Mouse (Mus musculus) thymus, postnatal 0 days (tissue): Measurements from ENCODE around the gene Sgpp1. TPM values are rescaled to one million over a fixed set of nuclear protein-coding genes. Genes with fewer than 3 reads are reported as not detected.
"Not testable (repeated sequence)": the region's sequence is repeated elsewhere in the genome, so short reads cannot be mapped to it uniquely, and the experiment has no call there.

Source experiments
- DNase-seq: peaks from one replicate; pipeline ENCODE4 v3.0.0-alpha.2; 2015; ENCODE audit warnings: low spot score
- polyA plus RNA-seq: library from polyadenylated mRNA; unstranded; fragments of >200 nt; fragmentation: Nextera tagmentation; extraction: Ambion mirVana; gene quantifications from 2 replicates; pipeline ENCODE4 v1.2.1, GENCODE M21; 2015

Gene Sgpp1
- polyA plus RNA-seq, 1 experiment from 2014 or later = 33.5 TPM

DNA sequence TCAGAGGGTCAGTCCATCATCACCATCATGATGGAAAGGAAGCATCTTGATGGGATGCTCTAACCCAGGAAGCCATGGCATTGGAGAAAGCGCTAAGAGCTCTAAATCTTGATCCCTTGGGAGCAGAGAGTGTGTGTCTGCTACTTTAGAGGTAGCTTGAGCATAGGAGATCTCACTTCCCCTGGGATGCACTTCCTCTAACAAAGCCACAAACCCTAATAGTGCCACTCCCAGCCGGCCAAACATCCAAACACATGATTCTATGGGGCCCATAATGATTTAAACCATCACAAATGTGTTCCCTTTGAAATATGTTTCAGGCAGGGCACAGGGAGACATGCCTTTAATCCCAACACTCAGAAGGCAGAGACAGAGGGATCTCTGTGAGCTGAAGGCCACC lies 46.5 kb downstream of the Sgpp1 start:
- no peak for DNase-seq

DNA sequence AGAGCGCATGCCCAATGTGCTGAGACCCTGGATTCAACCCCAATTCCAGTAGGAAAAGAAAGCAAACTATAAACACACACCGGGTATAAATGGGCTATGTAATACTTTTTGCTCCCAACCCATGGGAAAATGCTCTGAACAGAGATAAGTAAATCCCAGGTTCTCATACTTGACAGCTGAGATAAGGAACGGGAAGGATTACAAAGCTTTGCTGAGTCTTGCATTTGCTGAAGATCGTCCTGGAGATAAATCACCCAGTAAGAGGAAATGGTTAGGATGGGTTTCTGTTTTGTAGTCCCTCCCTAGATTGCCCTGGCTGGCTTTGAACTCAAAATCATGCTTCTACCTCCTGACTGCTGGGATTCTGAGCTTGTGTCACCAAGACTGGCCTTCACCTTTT lies 48.2 kb downstream of the Sgpp1 start:
- no peak for DNase-seq

DNA sequence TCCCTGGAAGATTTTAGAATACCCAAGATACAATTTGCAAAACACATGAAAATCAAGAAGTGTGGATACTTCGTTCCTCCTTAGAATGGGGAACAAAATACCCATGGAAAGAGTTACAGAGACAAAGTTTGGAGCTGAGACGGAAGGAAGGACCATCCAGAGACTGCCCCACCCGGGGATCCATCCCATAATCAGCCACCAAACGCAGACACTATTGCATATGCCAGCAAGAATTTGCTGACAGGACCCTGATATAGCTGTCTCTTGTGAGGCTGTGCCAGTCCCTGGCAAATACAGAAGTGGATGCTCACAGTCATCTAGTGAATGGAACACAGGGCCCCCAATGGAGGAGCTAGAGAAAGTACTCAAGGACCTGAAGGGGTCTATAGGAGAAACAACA lies 51.5 kb downstream of the Sgpp1 start:
- DNase-seq = not testable (repeated sequence)

DNA sequence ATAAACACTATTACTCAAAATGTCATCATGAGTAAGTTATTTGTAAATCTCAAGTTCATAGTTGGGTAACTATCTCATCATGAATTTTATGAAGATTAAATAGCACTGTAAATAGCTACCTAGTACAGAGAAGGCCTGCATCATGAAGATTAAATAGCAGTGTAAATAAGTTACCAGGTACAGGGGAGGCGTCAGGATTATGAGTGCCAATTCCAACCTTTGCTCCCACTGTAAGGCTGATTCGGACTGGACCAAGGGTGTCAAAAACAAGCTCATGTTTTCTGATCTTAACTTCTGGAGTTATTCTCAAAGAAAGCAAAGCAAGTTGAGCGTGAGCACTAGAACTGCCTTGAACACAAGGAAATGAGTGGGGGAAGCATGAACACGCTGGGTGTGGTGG lies 51.9 kb downstream of the Sgpp1 start:
- DNase-seq = no peak

DNA sequence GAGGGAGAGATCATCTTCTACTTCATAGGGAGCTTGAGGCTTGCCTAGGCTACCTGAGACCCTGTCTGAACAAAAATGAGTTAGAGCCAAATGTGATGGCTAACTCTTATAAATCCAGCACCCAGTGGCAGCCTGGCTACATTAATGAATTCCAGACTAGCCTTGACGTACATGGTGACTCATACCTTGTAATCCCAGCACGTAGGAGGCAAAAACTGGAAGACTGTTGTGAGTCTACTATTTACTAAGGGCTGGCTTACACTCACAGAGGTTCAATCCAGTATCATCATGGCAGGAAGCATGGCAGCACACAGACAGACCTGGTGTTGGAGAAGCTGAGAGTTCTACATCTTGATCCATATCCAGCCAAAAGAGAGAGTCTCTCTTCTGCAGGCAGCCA lies 52.7 kb downstream of the Sgpp1 start:
- DNase-seq = no peak

DNA sequence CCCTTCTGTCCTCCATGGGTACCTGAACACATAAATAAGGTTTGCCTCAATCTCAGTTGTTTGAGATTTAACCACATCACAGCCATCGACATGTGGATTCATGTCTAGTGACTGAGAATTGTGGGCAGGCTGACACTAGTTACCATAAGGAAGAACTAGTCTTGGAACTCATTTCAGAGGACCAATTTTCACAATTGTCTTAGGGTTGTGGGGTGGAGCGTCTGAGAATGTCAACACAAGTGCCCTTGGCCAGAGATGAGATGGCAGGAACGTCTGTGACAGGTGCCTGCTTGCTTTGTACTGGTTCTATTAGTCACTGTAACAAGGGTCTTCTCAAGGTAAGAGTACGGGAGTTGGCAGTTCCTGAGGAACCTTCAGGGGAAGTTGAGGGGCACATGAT lies 54.4 kb downstream of the Sgpp1 start:
- DNase-seq = no peak

DNA sequence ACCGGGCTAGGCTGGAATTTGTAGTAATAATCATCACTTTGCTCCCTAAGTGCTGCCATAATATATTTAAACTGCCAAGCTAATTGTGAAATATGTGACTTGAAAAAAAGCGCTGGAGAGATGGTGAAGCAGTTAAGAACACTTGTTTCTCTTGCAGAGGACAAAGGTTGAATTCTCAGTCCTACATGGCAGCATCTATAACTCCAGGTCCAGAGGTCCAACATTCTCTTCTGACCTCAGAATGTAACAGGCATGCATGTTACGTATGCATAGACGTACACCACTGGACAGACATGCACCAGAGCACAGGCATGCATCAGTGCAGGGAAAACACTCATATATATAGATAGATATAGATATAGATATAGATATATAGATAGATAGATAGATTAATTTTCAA lies 57.1 kb downstream of the Sgpp1 start:
- DNase-seq = no peak

DNA sequence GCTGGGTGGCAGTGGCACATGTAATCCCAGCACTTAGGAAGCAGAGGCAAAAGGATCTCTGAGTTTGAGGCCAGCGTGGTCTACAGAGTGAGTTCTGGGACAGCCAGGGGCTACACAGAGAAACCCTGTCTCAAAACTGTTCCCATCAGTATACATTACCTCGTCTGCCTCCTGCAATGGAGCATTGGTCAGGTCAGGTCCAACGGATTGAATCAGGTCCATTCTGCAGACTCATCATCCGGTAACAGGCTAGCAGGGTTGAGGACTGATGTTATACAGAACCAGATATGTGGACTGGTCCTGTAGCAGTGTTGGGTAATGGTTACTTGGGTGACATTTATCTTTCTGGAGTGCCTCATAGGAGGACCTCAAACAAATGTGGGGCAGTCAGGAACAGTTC lies 62.9 kb downstream of the Sgpp1 start:
- no peak for DNase-seq

DNA sequence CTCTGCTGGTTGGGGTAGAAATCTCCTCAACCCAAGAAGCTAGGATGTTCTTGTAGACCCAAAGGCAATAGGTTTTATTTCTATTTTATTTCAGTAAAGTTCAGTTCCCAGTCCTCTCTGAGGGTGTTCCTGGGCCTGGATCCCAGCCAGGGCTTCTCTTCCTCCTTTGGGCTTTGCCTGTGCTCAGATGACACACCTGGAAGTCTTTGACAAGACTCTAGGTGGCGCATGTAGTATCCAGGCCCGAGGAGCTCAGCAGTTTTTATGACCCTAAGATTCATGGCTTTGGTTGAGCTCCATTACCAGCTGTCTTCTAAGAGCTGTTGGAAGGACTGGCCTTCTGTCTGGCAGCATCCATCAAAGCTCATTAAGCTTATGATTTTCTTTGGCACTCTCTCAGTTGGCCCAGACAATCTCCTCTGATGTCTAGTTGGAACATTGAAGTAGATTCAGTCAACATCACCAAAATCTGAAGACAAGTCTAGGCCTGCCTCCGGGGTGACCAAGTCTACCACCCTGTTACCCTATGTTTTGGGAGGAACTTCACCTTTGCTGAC lies 63.7 kb downstream of the Sgpp1 start:
- no peak for DNase-seq

DNA sequence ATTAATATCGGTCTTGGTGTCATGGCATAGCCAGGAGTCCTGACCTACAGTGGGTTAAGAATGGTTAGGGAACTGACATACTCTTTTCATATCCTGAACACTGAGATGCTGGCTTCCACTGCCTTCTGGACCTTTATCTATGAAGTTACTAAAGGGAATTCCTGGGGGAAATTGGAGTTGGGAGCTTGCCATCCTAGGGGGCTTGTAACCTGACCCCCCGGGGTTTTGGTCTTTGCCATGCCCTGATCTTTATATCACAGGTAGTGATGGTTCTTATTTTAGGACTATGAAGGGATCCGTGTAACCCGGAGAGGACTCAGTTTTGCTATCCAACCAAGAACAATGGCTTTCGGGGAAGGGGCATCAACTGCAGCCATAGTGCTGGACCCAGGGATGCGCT lies 64.9 kb downstream of the Sgpp1 start:
- DNase-seq = no peak

DNA sequence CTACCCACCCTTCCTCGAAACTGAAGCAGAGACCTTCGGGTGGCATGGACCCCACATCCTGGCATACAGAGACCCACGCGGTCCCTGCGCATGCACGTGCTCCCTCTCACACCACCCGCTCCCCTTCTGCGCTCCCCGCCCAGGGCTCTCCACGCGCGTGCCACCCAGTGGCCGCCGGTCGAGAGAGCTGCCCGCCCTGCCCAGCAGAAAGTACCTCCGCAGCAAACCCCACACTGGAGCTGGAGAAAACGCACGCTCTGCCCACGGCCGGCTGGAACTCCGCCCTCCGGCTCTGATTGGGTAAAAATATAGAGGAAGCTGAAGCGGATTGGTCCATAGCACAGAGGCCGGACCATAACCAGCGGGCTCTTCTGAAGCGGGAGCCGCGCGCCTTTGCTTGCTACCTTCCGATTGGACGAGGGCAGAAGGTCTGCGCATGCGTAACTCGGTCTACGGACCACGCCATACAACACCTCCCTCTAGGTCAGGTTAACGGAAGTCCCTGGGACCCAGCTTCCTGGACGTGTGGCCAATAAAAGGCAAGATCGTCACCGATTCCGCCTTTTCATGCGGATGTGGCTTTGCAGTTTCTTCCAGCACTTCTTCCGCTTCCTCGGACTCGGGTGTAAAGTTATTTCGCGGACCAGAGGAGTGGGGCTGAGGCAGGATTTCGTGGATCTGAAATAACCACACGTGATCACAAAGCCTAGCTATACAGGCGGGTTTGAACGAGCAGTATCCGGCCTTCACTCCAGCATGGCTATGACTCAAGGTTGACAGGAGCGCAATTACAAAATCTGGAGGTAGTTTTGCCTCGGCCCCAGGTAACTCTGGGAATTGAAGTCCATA lies 66.0 kb downstream of the Sgpp1 start, which contains the start of gene Wdr89:
Gene Wdr89, minus strand, starts transcription at position 280 of the 849 bp plus-strand sequence.
- peak; percentile 100 for DNase-seq

DNA sequence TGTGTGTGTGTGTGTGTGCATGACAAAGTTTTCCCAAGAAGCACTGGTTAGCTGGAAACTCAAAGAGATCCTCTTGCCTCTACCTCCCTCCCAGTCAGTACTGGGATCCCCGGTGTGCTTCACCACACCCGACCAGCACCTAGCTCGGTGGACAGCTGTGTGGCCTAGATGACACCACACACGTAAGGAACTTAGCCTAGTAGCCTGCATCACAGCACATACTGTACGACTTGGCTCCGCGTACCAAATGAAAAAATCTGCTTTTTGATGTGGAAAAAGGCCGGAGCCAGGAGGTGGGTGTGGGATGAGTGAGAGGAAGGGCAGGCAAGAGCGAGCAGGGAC lies 66.6 kb downstream of the Sgpp1 start:
- no peak for DNase-seq

DNA sequence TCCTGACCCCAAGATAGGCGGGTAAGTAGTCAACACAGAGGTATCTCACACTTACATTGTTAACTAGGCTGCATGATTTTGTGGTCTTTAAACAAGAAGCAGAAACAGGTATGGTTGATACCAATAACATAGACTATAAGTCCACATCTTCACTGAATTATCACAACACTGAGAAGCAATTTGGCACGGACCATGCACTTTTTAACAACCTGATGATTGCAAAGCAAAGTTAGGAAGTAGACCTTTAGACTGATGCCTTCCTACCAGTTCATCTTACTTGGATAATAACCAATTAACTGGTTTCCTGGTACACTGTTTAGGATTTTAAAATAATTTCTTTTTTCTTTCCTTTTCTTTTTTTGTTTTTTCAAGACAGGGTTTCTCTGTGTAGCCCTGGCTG lies 67.3 kb downstream of the Sgpp1 start:
- no peak for DNase-seq

DNA sequence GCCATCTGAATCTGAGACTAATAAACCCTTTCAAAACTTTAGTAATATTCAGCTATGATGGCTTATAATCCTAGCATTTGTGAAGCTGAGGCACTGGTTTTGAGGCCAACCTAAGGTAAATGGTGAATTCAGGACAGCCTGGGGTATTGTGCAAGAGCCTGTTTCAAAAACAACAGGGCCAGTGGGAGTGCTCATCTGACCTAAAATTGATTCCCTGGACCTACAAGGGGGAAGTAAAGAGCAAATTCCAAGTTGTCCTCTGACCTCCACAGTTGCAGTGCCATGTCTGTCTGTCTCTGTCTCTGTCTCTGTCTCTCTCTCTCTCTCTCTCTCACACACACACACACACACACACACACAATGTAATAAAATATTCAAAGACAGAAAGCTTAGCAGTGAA lies 68.6 kb downstream of the Sgpp1 start:
- no peak for DNase-seq

DNA sequence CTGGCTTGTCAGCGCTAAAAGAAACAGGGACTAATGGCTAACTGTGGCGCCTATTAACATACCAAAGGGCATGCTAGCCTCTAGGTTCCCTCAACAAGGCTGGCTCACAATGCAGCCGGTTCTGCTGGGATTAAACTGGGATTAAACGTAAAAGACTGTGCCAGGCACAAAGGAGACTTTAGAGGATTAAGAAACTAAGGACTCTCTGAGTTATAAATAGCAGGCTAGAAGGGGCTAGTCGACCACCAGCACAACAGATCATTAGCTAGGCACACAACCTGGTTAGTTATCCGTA lies 71.1 kb downstream of the Sgpp1 start:
- DNase-seq = no peak

Other genes starting within 250 kb of the Sgpp1 start
- gene Ppp2r5e, start 139.5 kb downstream of the Sgpp1 start, polyA plus RNA-seq = 15.0 and 17.0 TPM in 2 replicates
- gene Wdr89, start 66.2 kb downstream of the Sgpp1 start, polyA plus RNA-seq = 16.0 and 17.0 TPM in 2 replicates
- 5.0 and 6.2 TPM in 2 replicates for gene Syne2, start 82.4 kb upstream of the Sgpp1 start, polyA plus RNA-seq